Mouse (Mus musculus): ENCODE data around the gene Atp1a4.

GRCm38 (mm10) chr1:172221297-172222063 lies 36.7 kb downstream of the Atp1a4 start:
- no peak for TF ChIP-seq POLR2A (IDR thresholded peaks at IDR 0.05; ENCODE audit: borderline replicate concordance, extremely low read depth, low read depth, low read length)
- no peak for TF ChIP-seq CTCF (IDR thresholded peaks at IDR 0.05; ENCODE audit: insufficient read depth, low read length)

Measured in lung, adult 2 months (tissue).